Mouse (Mus musculus): ENCODE results near the gene Arhgef7.

DNA sequence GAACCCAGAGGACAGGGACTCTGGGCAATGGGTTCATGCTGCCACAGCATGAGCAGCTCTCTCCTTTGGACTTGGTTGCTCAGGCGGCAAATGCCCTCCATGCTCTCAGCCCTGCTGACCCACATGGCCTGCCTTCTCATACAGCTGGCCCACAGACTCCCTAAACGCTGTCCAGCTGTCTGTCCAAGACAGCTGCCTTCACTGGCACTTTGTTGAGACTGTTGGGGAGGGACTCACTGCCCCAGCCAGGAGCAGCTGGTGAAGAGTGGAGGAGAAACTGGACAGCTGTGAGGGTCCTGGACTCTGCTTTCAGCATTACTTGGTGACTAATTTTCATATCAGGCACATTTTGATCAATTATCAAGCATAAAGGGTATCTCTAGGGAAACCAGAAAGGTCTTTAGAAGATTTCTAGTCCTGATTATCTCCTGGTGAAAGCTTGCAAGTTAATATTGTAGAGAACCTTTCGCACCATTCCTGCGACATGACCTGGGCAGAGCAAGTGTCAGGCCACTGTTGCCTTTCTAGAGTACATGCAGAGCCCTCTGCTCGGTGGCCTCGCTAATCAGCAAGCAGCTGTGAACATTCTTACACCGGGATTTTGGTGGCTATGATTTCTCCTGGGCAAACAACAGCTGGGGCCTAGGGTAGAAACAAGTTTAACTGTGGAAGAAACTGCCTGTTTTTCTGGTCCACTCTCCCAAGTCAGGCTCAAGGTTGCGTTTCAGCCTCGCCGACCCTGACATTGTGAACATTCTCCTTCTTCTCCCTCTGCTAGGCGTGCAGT lies 25.8 kb downstream of the Arhgef7 start:
- TF ChIP-seq EP300 (IDR thresholded peaks at IDR 0.05; ENCODE audit: low read depth): no peak
- no peak for TF ChIP-seq CTCF (IDR thresholded peaks at IDR 0.05; ENCODE audit: low read depth)
